Mouse (Mus musculus) myocyte (in vitro differentiated cells): ENCODE results near the gene Atp6v0a2. TPM values are rescaled to one million over a fixed set of nuclear protein-coding genes. Genes with fewer than 3 reads are reported as not detected.

Experiments
- H3K27me3 ChIP-seq: one replicate; pipeline ENCODE4 v1.6.1; 2011; ENCODE audit not compliant: control insufficient read depth, insufficient read depth, insufficient read length
- H3K36me3 ChIP-seq: one replicate; pipeline ENCODE4 v1.6.1; 2011; ENCODE audit not compliant: control insufficient read depth, insufficient read depth
- H3K4me2 ChIP-seq: one replicate; pipeline ENCODE4 v1.6.1; 2011; ENCODE audit warnings: low read depth, control low read depth
- H3K4me3 ChIP-seq: one replicate; pipeline ENCODE4 v1.5.1; 2011; ENCODE audit warnings: mild to moderate bottlenecking, control low read depth, moderate library complexity
- H3K79me2 ChIP-seq: one replicate; pipeline ENCODE4 v1.6.1; 2011; ENCODE audit not compliant: control insufficient read depth, insufficient read depth
- H3ac ChIP-seq: one replicate; pipeline ENCODE4 v1.6.1; 2011; ENCODE audit not compliant: control insufficient read depth, insufficient read length
- CEBPB ChIP-seq: IDR thresholded peaks from 2 replicates; pipeline ENCODE4 v1.6.1; 2011; ENCODE audit warnings: mild to moderate bottlenecking, moderate library complexity; ENCODE audit not compliant: poor library complexity, insufficient read depth, severe bottlenecking
- E2F4 ChIP-seq: IDR thresholded peaks from one replicate; pipeline ENCODE4 v1.6.1; 2011; ENCODE audit warnings: mild to moderate bottlenecking, control low read depth, moderate library complexity; ENCODE audit not compliant: insufficient read depth
- MAX ChIP-seq: IDR thresholded peaks from one replicate; pipeline ENCODE4 v1.6.1; 2011; ENCODE audit warnings: low read depth, mild to moderate bottlenecking, control low read depth
- MYOD1 ChIP-seq, 3 experiments: IDR thresholded peaks; one replicate each; pipeline ENCODE4 v1.6.1; 2011; ENCODE audit warnings: control low read depth in 2 of 3, low read depth in 2 of 3, mild to moderate bottlenecking in 2 of 3, moderate library complexity in 1 of 3; ENCODE audit not compliant: insufficient read length in 2 of 3, control insufficient read depth in 1 of 3
- MYOG ChIP-seq, 3 experiments: IDR thresholded peaks; one replicate each; pipeline ENCODE4 v1.6.1; 2011; ENCODE audit warnings: control low read depth in 2 of 3, low read depth in 2 of 3, mild to moderate bottlenecking in 2 of 3; ENCODE audit not compliant: insufficient read length in 2 of 3, control insufficient read depth in 1 of 3, insufficient read depth in 1 of 3
- POLR2A ChIP-seq: IDR thresholded peaks from one replicate; pipeline ENCODE4 v1.6.1; 2011; ENCODE audit warnings: low read depth, mild to moderate bottlenecking, control low read depth, moderate library complexity; ENCODE audit not compliant: insufficient read length
- POLR2AphosphoS2 ChIP-seq: IDR thresholded peaks from one replicate; pipeline ENCODE4 v1.6.1; 2011; ENCODE audit warnings: low read depth, control low read depth; ENCODE audit not compliant: insufficient read length
- REST ChIP-seq: IDR thresholded peaks from one replicate; pipeline ENCODE4 v1.6.1; 2011; ENCODE audit warnings: mild to moderate bottlenecking, control low read depth, moderate library complexity; ENCODE audit not compliant: insufficient read depth, insufficient read length
- SRF ChIP-seq: IDR thresholded peaks from one replicate; pipeline ENCODE4 v1.6.1; 2011; ENCODE audit warnings: low read depth; ENCODE audit not compliant: control insufficient read depth, insufficient read length
- TCF12 ChIP-seq: IDR thresholded peaks from one replicate; pipeline ENCODE4 v1.6.1; 2011; ENCODE audit warnings: mild to moderate bottlenecking, control low read depth; ENCODE audit not compliant: poor library complexity, insufficient read depth, severe bottlenecking
- TCF3 ChIP-seq: IDR thresholded peaks from one replicate; pipeline ENCODE4 v1.6.1; 2011; ENCODE audit warnings: low read depth, control low read depth; ENCODE audit not compliant: insufficient read length
- USF1 ChIP-seq: IDR thresholded peaks from one replicate; pipeline ENCODE4 v1.6.1; 2011; ENCODE audit warnings: low read depth, mild to moderate bottlenecking, control low read depth, moderate library complexity
- polyA plus RNA-seq: library from polyadenylated mRNA; unstranded; fragments of >200 nt; fragmentation: generic; extraction: Trizol; gene quantifications from one replicate; pipeline ENCODE4 v1.2.1, GENCODE M21; 2012; ENCODE audit warnings: missing spikeins

Atp6v0a2 gene
- polyA plus RNA-seq, 1 experiment: 31.8 TPM

DNA sequence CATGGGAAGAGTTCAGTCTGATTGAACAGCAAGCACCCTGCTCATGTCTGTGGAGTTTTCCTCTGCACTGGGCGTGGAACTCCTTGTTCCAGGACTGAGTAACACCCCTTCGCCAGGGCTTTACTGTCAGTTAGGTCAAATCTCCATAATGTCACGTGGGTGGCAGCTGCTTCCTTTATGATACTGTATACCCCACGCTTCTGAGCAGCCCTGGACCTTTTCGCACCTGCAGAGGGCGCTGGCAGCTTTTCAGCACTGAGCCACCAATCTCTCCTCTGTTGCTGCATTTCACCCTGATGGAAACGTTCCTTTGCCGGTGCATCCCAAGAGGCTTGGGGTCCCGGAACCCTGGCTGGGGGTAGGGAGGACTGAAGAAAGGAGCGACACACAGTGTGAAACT, 17.4 kb upstream of the Atp6v0a2 start:
- Histone ChIP-seq H3K4me3 (no peak overlapping the region), H3K79me2 (no peaks in the 10 kb centered on the region), H3K4me2 (no peak overlapping the region), H3K36me3 (no peaks in the 10 kb centered on the region), H3ac (no peak overlapping the region), H3K27me3 (no peaks in the 10 kb centered on the region)
- TF ChIP-seq CEBPB: no peak
- no peak for TF ChIP-seq TCF3
- no peak for TF ChIP-seq MYOG (IDR thresholded peaks at IDR 0.05; ENCODE audit: control insufficient read depth in 1 of 3, insufficient read depth in 1 of 3, insufficient read length in 2 of 3, low read depth in 2 of 3)
- no peak for TF ChIP-seq MAX
- TF ChIP-seq POLR2AphosphoS2: no peak
- no peak for TF ChIP-seq REST
- no peak for TF ChIP-seq POLR2A
- no peak for TF ChIP-seq SRF
- TF ChIP-seq E2F4: no peak
- TF ChIP-seq TCF12: no peak
- TF ChIP-seq USF1: no peak
- no peak for TF ChIP-seq MYOD1 (IDR thresholded peaks at IDR 0.05; ENCODE audit: control insufficient read depth in 1 of 3, insufficient read length in 2 of 3, low read depth in 2 of 3)

DNA sequence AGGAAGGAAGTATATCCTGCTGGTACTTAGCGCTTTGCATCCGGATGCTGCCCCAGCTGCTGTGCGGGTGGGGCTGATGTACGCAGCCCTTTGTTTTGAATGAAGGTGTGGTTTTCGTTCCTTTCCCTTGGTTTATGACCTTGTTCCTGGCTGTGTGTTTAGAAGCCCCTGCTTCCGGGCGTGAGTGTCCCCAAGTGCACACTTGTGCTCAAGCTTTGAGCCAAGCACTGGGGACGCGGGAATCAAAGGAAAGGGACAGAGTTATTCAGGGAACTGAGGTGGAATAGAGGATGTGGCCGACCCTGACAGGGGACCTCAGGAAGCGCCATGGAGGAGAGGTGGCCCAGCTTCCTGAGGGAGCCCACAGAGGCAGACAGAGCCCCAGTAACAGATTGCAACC, 13.7 kb upstream of the Atp6v0a2 start:
- no peak overlapping the region for H3ac ChIP-seq
- TF ChIP-seq MYOD1 (IDR thresholded peaks at IDR 0.05; ENCODE audit: control insufficient read depth in 1 of 3, insufficient read length in 2 of 3, low read depth in 2 of 3): no peak
- TF ChIP-seq CEBPB: no peak
- TF ChIP-seq USF1: no peak
- TF ChIP-seq MYOG (IDR thresholded peaks at IDR 0.05; ENCODE audit: control insufficient read depth in 1 of 3, insufficient read depth in 1 of 3, insufficient read length in 2 of 3, low read depth in 2 of 3): no peak

DNA sequence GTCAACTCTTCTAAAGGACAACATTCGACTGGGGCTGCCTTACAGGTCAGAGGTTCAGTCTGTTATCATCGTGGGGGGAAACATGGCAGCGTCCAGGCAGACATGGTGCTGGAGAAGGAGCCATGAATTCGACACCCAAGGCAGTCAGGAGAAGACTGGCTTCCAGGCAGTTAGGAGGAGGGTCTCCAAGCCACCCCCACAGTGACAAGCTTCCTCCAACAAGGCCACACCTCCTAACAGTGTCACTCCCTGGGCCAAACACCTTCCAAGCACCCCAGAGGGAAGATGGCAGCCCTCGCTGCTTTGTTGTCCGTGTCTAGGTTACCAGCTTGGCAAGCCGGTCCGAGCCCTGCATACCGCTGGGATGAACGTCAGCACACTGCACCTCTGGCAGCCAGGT, 9.7 kb upstream of the Atp6v0a2 start:
- Histone ChIP-seq H3K79me2 (no peaks in the 10 kb centered on the region), H3ac (no peak overlapping the region), H3K4me3 (no peak overlapping the region), H3K27me3 (no peaks in the 10 kb centered on the region), H3K4me2 (no peak overlapping the region), H3K36me3 (no peaks in the 10 kb centered on the region)
- TF ChIP-seq MAX (no peak), CEBPB (no peak), POLR2AphosphoS2 (no peak), SRF (no peak), USF1 (no peak), TCF12 (no peak), REST (no peak), POLR2A (no peak), E2F4 (no peak)

More for the DNA sequence above, 13.7 kb upstream of the Atp6v0a2 start:
- no peaks in the 10 kb centered on the region for H3K27me3 ChIP-seq
- H3K79me2 ChIP-seq: no peaks in the 10 kb centered on the region
- no peak overlapping the region for H3K4me3 ChIP-seq
- H3K36me3 ChIP-seq: no peaks in the 10 kb centered on the region
- no peak overlapping the region for H3K4me2 ChIP-seq

DNA sequence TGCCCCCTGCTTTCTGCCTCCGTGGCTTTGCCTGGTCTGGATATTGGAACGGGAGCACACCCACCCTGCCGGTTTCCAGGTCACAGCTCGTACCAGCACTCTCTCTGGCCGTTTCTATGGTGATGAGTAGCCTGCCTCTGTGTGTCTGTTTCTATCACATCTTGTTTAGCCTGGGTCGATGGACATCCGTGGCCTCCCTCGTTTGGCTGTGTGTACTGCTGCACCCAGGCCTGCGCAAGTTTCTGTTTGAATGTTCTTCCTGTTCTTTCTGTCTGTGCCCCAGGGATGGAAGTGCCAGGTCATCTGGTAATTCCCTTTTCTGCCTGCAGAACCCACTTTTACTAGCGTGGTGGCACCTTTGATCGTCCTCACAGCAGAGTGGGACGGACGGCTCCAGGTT, 7.0 kb upstream of the Atp6v0a2 start:
- TF ChIP-seq TCF3 (no peak), POLR2A (no peak), CEBPB (no peak), MYOD1 (IDR thresholded peaks at IDR 0.05; ENCODE audit: control insufficient read depth in 1 of 3, insufficient read length in 2 of 3, low read depth in 2 of 3) (no peak), MAX (no peak), REST (no peak), E2F4 (no peak), SRF (no peak), POLR2AphosphoS2 (no peak), MYOG (IDR thresholded peaks at IDR 0.05; ENCODE audit: control insufficient read depth in 1 of 3, insufficient read depth in 1 of 3, insufficient read length in 2 of 3, low read depth in 2 of 3) (no peak), TCF12 (no peak), USF1 (no peak)
- Histone ChIP-seq H3K4me3 (no peak overlapping the region), H3ac (no peak overlapping the region), H3K79me2 (no peaks in the 10 kb centered on the region), H3K27me3 (no peaks in the 10 kb centered on the region), H3K36me3 (no peaks in the 10 kb centered on the region), H3K4me2 (no peak overlapping the region)

DNA sequence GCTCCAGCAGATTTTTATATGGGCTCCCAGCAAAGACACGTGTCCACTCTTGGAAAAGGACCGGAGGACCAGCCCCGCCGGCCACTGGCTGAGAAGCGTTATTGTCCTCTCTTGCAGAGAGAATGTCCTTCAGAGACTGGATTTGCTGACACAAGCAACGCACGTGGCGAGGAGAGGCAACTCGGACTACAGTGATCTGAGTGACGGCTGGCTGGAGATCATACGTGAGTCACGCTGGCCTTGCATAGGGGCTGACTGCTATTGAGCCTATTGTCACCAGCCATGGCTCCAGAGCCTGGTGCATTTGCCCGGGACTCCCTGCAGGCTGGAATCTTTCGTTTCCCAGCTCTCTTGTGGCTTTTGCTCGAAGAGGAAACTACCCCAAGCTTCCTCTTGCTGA, 5.5 kb upstream of the Atp6v0a2 start:
- no peak overlapping the region for H3K4me3 ChIP-seq
- H3K27me3 ChIP-seq: no peaks in the 10 kb centered on the region
- TF ChIP-seq MYOG (IDR thresholded peaks at IDR 0.05; ENCODE audit: control insufficient read depth in 1 of 3, insufficient read depth in 1 of 3, insufficient read length in 2 of 3, low read depth in 2 of 3): no peak
- TF ChIP-seq SRF: no peak
- no peak for TF ChIP-seq MAX
- no peak for TF ChIP-seq POLR2AphosphoS2
- no peak for TF ChIP-seq REST
- TF ChIP-seq MYOD1 (IDR thresholded peaks at IDR 0.05; ENCODE audit: control insufficient read depth in 1 of 3, insufficient read length in 2 of 3, low read depth in 2 of 3): no peak
- TF ChIP-seq TCF3: no peak
- TF ChIP-seq CEBPB: no peak
- no peak for TF ChIP-seq E2F4
- TF ChIP-seq POLR2A: no peak
- TF ChIP-seq TCF12: no peak
- TF ChIP-seq USF1: no peak
- H3K4me2 ChIP-seq: no peak overlapping the region
- no peaks in the 10 kb centered on the region for H3K79me2 ChIP-seq
- H3K36me3 ChIP-seq: no peaks in the 10 kb centered on the region
- H3ac ChIP-seq: no peak overlapping the region
